Mouse (Mus musculus): ENCODE measurements around the gene Anpep. TPM values are rescaled to one million over a fixed set of nuclear protein-coding genes. Genes with fewer than 3 reads are reported as not detected.

Gene Anpep
- polyA plus RNA-seq, 1 experiment from 2014 or later = 81.7 TPM

- H3K4me2 ChIP-seq = no peak overlapping the region
- H3K4me1 ChIP-seq = peaks cover 32% of the 10 kb centered on the region
- no peak overlapping the region for H3K4me3 ChIP-seq (replicated peaks)
- H3K27ac ChIP-seq = no peak overlapping the region
- H3K9ac ChIP-seq = no peak overlapping the region
- H3K9me3 ChIP-seq (replicated peaks) = no peaks in the 10 kb centered on the region
- H3K36me3 ChIP-seq = peaks cover 52% of the 10 kb centered on the region
- no peak for ATAC-seq (replicated peaks; ENCODE audit: low FRiP score)
- WGBS = 85% methylated on average over 7 of the region's 7 CpGs
- H3K27me3 ChIP-seq = no peaks in the 10 kb centered on the region
Observed at GRCm38 (mm10) chr7:79883613-79884334, 22.9 kb upstream of the Anpep start.

GRCm38 (mm10) chr7:79881901-79882300 lies 21.0 kb upstream of the Anpep start:
- Histone ChIP-seq H3K27me3 (no peaks in the 10 kb centered on the region), H3K9ac (no peak overlapping the region), H3K9me3 (replicated peaks) (no peaks in the 10 kb centered on the region), H3K4me2 (no peak overlapping the region), H3K4me1 (peaks cover 24% of the 10 kb centered on the region), H3K4me3 (replicated peaks) (no peak overlapping the region), H3K27ac (peak overlapping the region; percentile 64; the same call in 1 of the 2 replicates), H3K36me3 (peaks cover 54% of the 10 kb centered on the region)
- WGBS = 90% methylated on average over 6 of the region's 6 CpGs
- no peak for ATAC-seq (replicated peaks; ENCODE audit: low FRiP score)

- Histone ChIP-seq H3K27me3 (no peaks in the 10 kb centered on the region), H3K9ac (no peak overlapping the region), H3K27ac (peak overlapping the region; percentile 64), H3K4me2 (no peak overlapping the region), H3K9me3 (replicated peaks) (no peaks in the 10 kb centered on the region), H3K4me3 (replicated peaks) (no peak overlapping the region), H3K4me1 (peaks cover 17% of the 10 kb centered on the region), H3K36me3 (peaks cover 58% of the 10 kb centered on the region)
- peak; percentile 61; the same call in 1 of the 2 replicates for ATAC-seq (replicated peaks; ENCODE audit: low FRiP score)
- WGBS = 25% methylated on average over 3 of the region's 3 CpGs
Observed at GRCm38 (mm10) chr7:79880998-79881397, 20.1 kb upstream of the Anpep start.

DNA sequence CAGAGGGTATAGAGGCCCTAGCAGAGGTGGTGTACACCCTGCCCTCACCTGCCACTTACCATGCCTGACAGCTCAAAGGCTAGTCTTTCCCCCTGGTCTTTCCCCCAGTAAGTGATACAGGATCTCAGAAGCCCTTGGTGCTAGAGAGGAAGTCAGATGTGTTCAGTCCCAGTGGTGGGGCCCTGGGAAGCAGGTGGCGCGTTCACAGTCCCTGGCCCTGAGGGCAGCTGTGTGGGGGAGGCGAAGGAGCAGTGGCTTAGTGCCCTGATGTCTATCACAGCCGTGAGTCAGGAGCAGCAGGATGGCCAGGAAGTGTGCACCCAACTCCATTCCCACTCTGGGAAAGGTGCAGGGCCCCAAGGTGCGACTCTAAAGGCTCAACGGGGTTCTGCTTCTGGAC lies 19.2 kb upstream of the Anpep start:
- Histone ChIP-seq H3K36me3 (peaks cover 50% of the 10 kb centered on the region), H3K9ac (no peak overlapping the region), H3K9me3 (replicated peaks) (no peaks in the 10 kb centered on the region), H3K27me3 (no peaks in the 10 kb centered on the region), H3K4me1 (peaks cover 17% of the 10 kb centered on the region), H3K27ac (peak overlapping the region; percentile 64), H3K4me3 (replicated peaks) (no peak overlapping the region), H3K4me2 (no peak overlapping the region)
- 52% methylated on average over 6 of the region's 6 CpGs for WGBS
- ATAC-seq (replicated peaks; ENCODE audit: low FRiP score) = peak; percentile 20; the same call in 1 of the 2 replicates

- Histone ChIP-seq H3K9ac (no peak overlapping the region), H3K27me3 (no peaks in the 10 kb centered on the region), H3K36me3 (peaks cover 44% of the 10 kb centered on the region), H3K9me3 (replicated peaks) (no peaks in the 10 kb centered on the region), H3K4me1 (peaks cover 17% of the 10 kb centered on the region), H3K27ac (no peak overlapping the region), H3K4me2 (no peak overlapping the region), H3K4me3 (replicated peaks) (no peak overlapping the region)
- ATAC-seq (replicated peaks; ENCODE audit: low FRiP score) = no peak
- WGBS = 35% methylated on average over 2 of the region's 2 CpGs
Observed at GRCm38 (mm10) chr7:79878455-79879025, 17.7 kb upstream of the Anpep start.

- no peaks in the 10 kb centered on the region for H3K27me3 ChIP-seq
- H3K36me3 ChIP-seq = peaks cover 8% of the 10 kb centered on the region; the same call in 1 of the 2 replicates
- ATAC-seq (replicated peaks; ENCODE audit: low FRiP score) = no peak
- no peak overlapping the region for H3K9ac ChIP-seq
- no peak overlapping the region for H3K4me2 ChIP-seq
- H3K9me3 ChIP-seq (replicated peaks) = no peaks in the 10 kb centered on the region
- H3K4me3 ChIP-seq (replicated peaks) = no peak overlapping the region
- no peak overlapping the region for H3K27ac ChIP-seq
- H3K4me1 ChIP-seq = peaks cover 12% of the 10 kb centered on the region
- 85% methylated on average over 6 of the region's 6 CpGs for WGBS
Observed at GRCm38 (mm10) chr7:79873407-79873806, 12.5 kb upstream of the Anpep start.

GRCm38 (mm10) chr7:79871797-79872345 lies 11.0 kb upstream of the Anpep start:
- H3K4me2 ChIP-seq = no peak overlapping the region
- H3K4me1 ChIP-seq = peaks cover 17% of the 10 kb centered on the region
- no peak for ATAC-seq (replicated peaks; ENCODE audit: low FRiP score)
- H3K27ac ChIP-seq = no peak overlapping the region
- H3K36me3 ChIP-seq = 0 out of 2 replicates have a peak, but pooled peaks cover 3% of the 10 kb centered on the region
- no peaks in the 10 kb centered on the region for H3K27me3 ChIP-seq
- no peak overlapping the region for H3K9ac ChIP-seq
- no peak overlapping the region for H3K4me3 ChIP-seq (replicated peaks)
- WGBS = 77% methylated on average over 6 of the region's 6 CpGs
- no peaks in the 10 kb centered on the region for H3K9me3 ChIP-seq (replicated peaks)

GRCm38 (mm10) chr7:79869072-79869719 lies 8.3 kb upstream of the Anpep start:
- Histone ChIP-seq H3K9ac (no peak overlapping the region), H3K4me3 (replicated peaks) (no peak overlapping the region), H3K27ac (peak overlapping the region; percentile 57), H3K27me3 (no peaks in the 10 kb centered on the region), H3K36me3 (no peaks in the 10 kb centered on the region), H3K4me2 (no peak overlapping the region), H3K9me3 (replicated peaks) (no peaks in the 10 kb centered on the region), H3K4me1 (peaks cover 21% of the 10 kb centered on the region)
- no peak for ATAC-seq (replicated peaks; ENCODE audit: low FRiP score)
- WGBS = 36% methylated on average over 6 of the region's 6 CpGs

- no peak overlapping the region for H3K4me3 ChIP-seq (replicated peaks)
- WGBS = 63% methylated on average over 7 of the region's 7 CpGs
- H3K27ac ChIP-seq = peak overlapping the region; percentile 57
- no peak overlapping the region for H3K9ac ChIP-seq
- no peaks in the 10 kb centered on the region for H3K27me3 ChIP-seq
- H3K36me3 ChIP-seq = no peaks in the 10 kb centered on the region
- no peak overlapping the region for H3K4me2 ChIP-seq
- H3K9me3 ChIP-seq (replicated peaks) = no peaks in the 10 kb centered on the region
- no peak for ATAC-seq (replicated peaks; ENCODE audit: low FRiP score)
- peaks cover 21% of the 10 kb centered on the region for H3K4me1 ChIP-seq
Observed at GRCm38 (mm10) chr7:79868475-79868874, 7.6 kb upstream of the Anpep start.

GRCm38 (mm10) chr7:79867861-79868260 lies 7.0 kb upstream of the Anpep start:
- Histone ChIP-seq H3K36me3 (no peaks in the 10 kb centered on the region), H3K4me1 (peaks cover 21% of the 10 kb centered on the region), H3K9me3 (replicated peaks) (no peaks in the 10 kb centered on the region), H3K4me2 (no peak overlapping the region), H3K27me3 (no peaks in the 10 kb centered on the region), H3K4me3 (replicated peaks) (no peak overlapping the region), H3K27ac (peak overlapping the region; percentile 57), H3K9ac (no peak overlapping the region)
- no peak for ATAC-seq (replicated peaks; ENCODE audit: low FRiP score)
- 70% methylated on average over 13 of the region's 13 CpGs for WGBS

DNA sequence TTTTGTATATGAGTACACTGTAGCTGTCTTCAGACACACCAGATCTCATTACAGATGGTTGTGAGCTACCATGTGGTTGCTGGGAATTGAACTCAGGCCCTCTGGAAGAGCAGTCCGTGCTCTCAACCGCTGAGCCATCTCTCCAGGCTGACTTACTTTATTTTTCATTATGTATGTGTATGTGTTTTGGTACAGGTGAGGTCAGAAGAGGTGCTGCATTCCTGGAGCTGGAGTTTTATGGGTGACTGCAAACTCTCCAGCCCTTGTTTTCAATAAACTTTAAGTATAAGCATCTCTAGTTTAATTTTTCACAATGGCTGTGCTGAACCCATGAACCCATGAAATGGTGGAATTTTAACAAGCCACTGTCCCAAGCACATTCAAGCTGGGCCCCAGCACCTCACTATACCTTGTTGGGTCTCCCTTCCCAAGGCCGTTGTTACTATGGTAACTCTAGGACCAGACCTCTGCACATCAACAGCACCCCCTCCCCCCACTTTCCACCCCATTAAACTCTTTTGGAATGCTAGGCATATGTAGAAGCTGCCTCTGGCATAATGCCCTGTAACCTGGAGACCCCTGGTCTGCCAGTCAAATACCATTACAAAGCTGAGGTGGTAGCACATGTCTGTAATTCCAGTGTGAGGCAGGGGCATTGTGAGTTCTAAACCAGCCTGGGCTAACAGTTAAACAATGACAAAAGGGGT lies 5.6 kb upstream of the Anpep start:
- 56% methylated on average over 3 of the region's 3 CpGs for WGBS

More for the DNA sequence above, 5.6 kb upstream of the Anpep start:
- H3K4me3 ChIP-seq (replicated peaks) = no peak overlapping the region
- H3K36me3 ChIP-seq = no peaks in the 10 kb centered on the region
- ATAC-seq (replicated peaks; ENCODE audit: low FRiP score) = peak; percentile 90
- no peaks in the 10 kb centered on the region for H3K27me3 ChIP-seq
- H3K9me3 ChIP-seq (replicated peaks) = no peaks in the 10 kb centered on the region
- H3K9ac ChIP-seq = no peak overlapping the region
- H3K4me1 ChIP-seq = peaks cover 21% of the 10 kb centered on the region
- H3K27ac ChIP-seq = peak overlapping the region; percentile 74
- no peak overlapping the region for H3K4me2 ChIP-seq
